Mouse (Mus musculus) embryonic facial prominence, embryonic 13.5 days (tissue): ENCODE measurements at regions not wholly inside any gene's neighbourhood (a gene's known extent, or its start where the extent isn't known, plus 50 kb on each side); places are given as distances from the start of the nearest gene placed in this dataset.

Experiments used
- ATAC-seq: fragments of 200-750 bp; cut with Nextera tagmentation; 2 replicates; pipeline ENCODE4 v1.8.0; 2017; ENCODE audit warnings: low read depth; ENCODE audit not compliant: insufficient number of reproducible peaks, insufficient read depth, low FRiP score, low TSS enrichment
- H3K27ac ChIP-seq: fragments of 300-500 bp; sonication (generic); 2 replicates; pipeline ENCODE4 v1.5.1; 2015; ENCODE audit warnings: moderate library complexity, mild to moderate bottlenecking, inconsistent platforms
- H3K27me3 ChIP-seq: fragments of 300-500 bp; sonication (generic); 2 replicates; pipeline ENCODE4 v1.6.1; 2015; ENCODE audit warnings: mild to moderate bottlenecking, inconsistent platforms
- H3K36me3 ChIP-seq: fragments of 300-500 bp; sonication (generic); 2 replicates; pipeline ENCODE4 v1.6.1; 2015; ENCODE audit warnings: mild to moderate bottlenecking, inconsistent platforms
- H3K4me1 ChIP-seq: fragments of 300-500 bp; sonication (generic); 2 replicates; pipeline ENCODE4 v1.6.1; 2015; ENCODE audit warnings: inconsistent platforms
- H3K4me2 ChIP-seq: fragments of 300-500 bp; sonication (generic); 2 replicates; pipeline ENCODE4 v1.6.1; 2015; ENCODE audit warnings: moderate library complexity, mild to moderate bottlenecking, inconsistent platforms
- H3K4me3 ChIP-seq: fragments of 300-500 bp; sonication (generic); 2 replicates; pipeline ENCODE4 v1.5.1; 2015; ENCODE audit warnings: mild to moderate bottlenecking, inconsistent platforms
- H3K9ac ChIP-seq: fragments of 300-500 bp; sonication (generic); 2 replicates; pipeline ENCODE4 v1.6.1; 2015; ENCODE audit warnings: mild to moderate bottlenecking, inconsistent platforms
- H3K9me3 ChIP-seq: fragments of 300-500 bp; sonication (generic); 2 replicates; pipeline ENCODE4 v1.6.1; 2016; ENCODE audit warnings: inconsistent platforms
- WGBS: fragments of 180-500 bp; shearing (Covaris S2); methylation state at CpG from one replicate; pipeline ENCODE4 v1.1.7; 2015; ENCODE audit warnings: mixed read lengths; 5-methylcytosine and 5-hydroxymethylcytosine counted together

DNA sequence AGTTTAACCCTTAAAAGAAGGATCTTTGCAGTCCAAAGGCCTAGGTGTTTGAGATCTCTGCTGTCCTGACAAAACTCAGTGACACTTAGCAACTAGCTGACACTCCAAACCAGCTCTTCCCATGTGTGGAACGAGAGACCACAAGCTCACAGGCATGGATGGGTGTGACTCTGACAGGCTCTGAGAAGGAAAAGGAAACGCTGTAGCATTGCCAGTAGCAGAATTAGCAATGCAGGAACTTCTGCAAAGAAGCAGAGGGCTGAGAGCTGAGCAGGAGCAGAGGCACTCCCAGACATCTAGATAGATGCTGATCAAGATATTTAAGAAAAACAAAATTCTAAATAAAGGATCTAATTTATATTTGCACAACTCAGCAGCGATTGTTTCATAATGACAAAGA, 218.9 kb upstream of the Ercc4 start:
- H3K27me3 ChIP-seq: no peaks in the 10 kb centered on the region
- no peak overlapping the region for H3K9ac ChIP-seq
- H3K4me2 ChIP-seq: no peak overlapping the region
- WGBS: 75% methylated on average over 3 of the region's 3 CpGs
- H3K4me1 ChIP-seq: peaks cover 10% of the 10 kb centered on the region
- ATAC-seq: no peak
- H3K4me3 ChIP-seq: no peak overlapping the region
- no peak overlapping the region for H3K27ac ChIP-seq
- no peaks in the 10 kb centered on the region for H3K36me3 ChIP-seq
- no peaks in the 10 kb centered on the region for H3K9me3 ChIP-seq

DNA sequence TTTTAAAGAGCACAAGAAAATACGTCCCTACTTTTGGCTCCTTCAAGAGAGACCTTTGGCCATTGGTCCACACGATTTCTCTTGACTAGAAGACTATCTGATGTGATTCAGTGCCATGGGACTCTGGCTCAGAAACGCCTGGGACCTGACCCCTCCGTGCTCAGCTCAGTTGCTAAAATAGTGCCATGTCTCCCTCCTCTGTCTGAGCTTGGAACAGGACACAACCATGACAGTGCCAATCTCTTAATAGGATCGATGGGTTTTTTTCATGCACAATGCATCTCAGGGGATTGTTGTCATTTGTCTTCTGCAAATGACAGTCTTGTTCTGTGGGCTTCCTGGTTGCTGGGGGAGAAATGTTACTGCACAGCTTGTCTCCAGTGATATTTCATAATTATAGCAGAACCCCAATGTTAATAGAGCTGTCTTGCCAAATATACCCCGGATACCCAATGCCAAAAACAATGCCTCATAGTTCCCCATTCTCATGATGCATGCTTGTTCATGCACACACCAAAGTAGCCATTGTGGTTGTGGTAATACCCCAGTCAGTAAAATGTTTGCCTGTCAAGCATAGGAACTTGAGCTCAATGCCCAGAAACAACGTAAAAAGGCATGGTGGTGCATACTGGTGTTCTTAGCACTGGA, 216.7 kb upstream of the Ercc4 start:
- WGBS: 81% methylated on average over 7 of the region's 7 CpGs
- no peak overlapping the region for H3K27ac ChIP-seq
- H3K4me3 ChIP-seq: no peak overlapping the region
- H3K4me2 ChIP-seq: no peak overlapping the region
- ATAC-seq: no peak
- H3K27me3 ChIP-seq: no peaks in the 10 kb centered on the region
- H3K4me1 ChIP-seq: no peaks in the 10 kb centered on the region; the same call in 1 of the 2 replicates
- H3K36me3 ChIP-seq: no peaks in the 10 kb centered on the region
- H3K9me3 ChIP-seq: no peaks in the 10 kb centered on the region
- no peak overlapping the region for H3K9ac ChIP-seq

DNA sequence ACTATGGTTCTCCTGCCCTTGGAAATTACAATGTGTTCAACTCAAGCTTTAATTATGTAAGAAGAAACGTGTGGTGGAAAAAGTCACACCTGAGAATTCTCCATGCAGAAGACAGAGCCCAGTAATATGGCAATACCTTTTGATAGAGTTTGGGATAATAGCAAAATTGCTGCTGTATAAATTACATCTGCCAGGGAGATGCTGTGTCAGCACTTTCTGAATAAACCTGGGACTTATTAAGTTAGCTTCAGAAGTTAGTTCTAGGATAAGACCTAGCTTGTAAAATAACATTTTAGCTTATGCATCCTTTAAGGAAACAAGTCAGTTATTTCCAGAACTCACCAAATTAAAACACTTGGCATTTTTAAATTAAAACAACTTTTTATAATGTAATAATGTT, 212.2 kb upstream of the Ercc4 start:
- H3K9ac ChIP-seq: no peak overlapping the region
- H3K4me2 ChIP-seq: no peak overlapping the region
- H3K4me1 ChIP-seq: no peaks in the 10 kb centered on the region
- no peaks in the 10 kb centered on the region for H3K27me3 ChIP-seq
- WGBS: 58% methylated on average over 1 of the region's 1 CpGs
- H3K4me3 ChIP-seq: no peak overlapping the region
- ATAC-seq: no peak
- H3K9me3 ChIP-seq: peaks cover 3% of the 10 kb centered on the region; the same call in 1 of the 2 replicates
- H3K36me3 ChIP-seq: no peaks in the 10 kb centered on the region
- no peak overlapping the region for H3K27ac ChIP-seq

DNA sequence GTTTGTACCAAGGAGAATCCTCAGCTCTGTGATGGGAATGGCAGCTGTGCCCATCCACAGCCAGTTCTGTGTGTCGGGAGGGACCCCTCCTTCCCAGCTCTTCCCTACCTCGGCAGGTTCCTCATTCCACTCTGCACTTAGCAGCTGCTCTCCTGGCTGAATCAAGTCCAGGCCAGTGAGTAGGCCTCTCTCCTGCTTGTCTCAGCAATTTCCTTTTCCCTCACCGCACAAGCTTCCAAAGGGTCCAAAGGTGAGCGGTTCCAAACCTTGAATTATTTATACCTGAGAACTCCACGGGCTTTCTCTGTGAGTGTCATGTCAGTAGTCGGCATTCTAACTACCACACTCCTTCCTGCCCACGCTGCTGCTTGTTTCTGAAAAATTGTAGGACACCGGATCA, 208.8 kb upstream of the Ercc4 start:
- peaks cover 3% of the 10 kb centered on the region; the same call in 1 of the 2 replicates for H3K9me3 ChIP-seq
- no peak overlapping the region for H3K4me3 ChIP-seq
- no peaks in the 10 kb centered on the region for H3K36me3 ChIP-seq
- H3K27me3 ChIP-seq: no peaks in the 10 kb centered on the region
- WGBS: 75% methylated on average over 8 of the region's 8 CpGs
- H3K4me1 ChIP-seq: no peaks in the 10 kb centered on the region
- no peak overlapping the region for H3K9ac ChIP-seq
- H3K4me2 ChIP-seq: no peak overlapping the region
- no peak for ATAC-seq
- H3K27ac ChIP-seq: no peak overlapping the region

DNA sequence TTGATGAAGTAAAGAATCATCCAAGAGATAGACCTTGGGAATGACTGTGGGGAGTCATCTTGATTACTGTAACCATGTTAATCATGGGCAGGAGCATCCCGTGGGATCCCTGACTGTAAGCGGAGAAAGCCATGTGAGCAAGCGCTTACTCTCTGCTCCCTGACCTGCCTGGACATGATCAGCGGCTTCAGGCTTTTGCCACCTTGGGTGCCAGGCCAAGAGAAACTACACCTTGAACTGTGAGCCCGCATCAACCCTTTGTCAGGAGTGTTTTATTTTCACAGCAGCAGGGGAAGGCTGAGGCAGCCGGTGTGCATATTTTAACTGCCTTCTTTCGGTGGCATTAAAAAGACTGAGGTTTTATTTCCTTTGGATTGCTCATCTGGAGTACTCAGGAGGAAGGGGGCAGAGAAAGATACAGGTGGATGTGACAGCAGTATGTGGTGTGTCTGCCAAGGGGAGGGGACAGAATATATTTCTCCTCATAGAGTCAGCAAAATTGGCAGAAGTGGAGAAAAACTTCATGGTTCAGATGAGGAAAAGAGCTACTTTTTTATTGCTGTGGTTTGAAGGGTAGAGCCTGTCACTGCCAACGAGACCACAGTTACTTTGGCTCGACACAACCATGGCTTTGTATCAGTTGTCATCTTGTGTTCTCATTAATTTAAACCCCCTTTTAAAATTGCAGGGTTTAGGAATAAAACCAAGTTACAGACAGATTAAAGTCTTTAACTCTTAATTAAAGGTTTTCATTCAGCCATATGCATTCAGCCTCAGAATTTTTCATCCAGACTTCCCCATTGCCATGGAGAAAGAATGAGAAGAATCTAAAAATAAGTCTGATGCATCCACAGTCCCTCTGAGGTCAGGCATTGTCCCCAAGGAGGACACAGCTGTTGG, 208.1 kb upstream of the Ercc4 start:
- 74% methylated on average over 9 of the region's 9 CpGs for WGBS
- Histone ChIP-seq H3K9ac (no peak overlapping the region), H3K4me2 (no peak overlapping the region), H3K4me3 (no peak overlapping the region), H3K36me3 (no peaks in the 10 kb centered on the region), H3K27me3 (no peaks in the 10 kb centered on the region), H3K27ac (no peak overlapping the region), H3K4me1 (no peaks in the 10 kb centered on the region), H3K9me3 (peaks cover 3% of the 10 kb centered on the region; the same call in 1 of the 2 replicates)
- ATAC-seq: no peak

DNA sequence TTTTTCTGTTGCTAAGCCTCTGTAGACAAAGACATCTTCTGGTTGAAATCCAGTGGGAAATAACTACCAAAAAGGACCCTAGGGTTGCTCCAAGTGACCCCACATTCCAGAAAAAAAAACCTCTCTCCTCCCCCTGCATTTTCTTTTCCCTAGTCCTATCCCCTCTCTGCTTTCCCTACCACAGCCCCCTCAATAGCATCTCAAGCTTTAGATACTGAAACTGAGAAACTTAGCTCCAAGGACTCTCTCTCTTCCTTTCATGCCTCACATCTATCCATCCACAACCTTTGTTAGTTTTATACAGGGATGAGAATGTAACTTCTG, 207.5 kb upstream of the Ercc4 start:
- no peak overlapping the region for H3K4me2 ChIP-seq
- no peaks in the 10 kb centered on the region for H3K4me1 ChIP-seq
- no peak overlapping the region for H3K4me3 ChIP-seq
- H3K9me3 ChIP-seq: peaks cover 3% of the 10 kb centered on the region; the same call in 1 of the 2 replicates
- no peak overlapping the region for H3K27ac ChIP-seq
- ATAC-seq: no peak
- H3K27me3 ChIP-seq: no peaks in the 10 kb centered on the region
- no peak overlapping the region for H3K9ac ChIP-seq
- H3K36me3 ChIP-seq: no peaks in the 10 kb centered on the region

GRCm38 (mm10) chr16:12903161-12903560, 206.3 kb upstream of the Ercc4 start:
- Histone ChIP-seq H3K4me1 (no peaks in the 10 kb centered on the region), H3K27me3 (no peaks in the 10 kb centered on the region), H3K4me2 (no peak overlapping the region), H3K9me3 (peaks cover 3% of the 10 kb centered on the region; the same call in 1 of the 2 replicates), H3K9ac (no peak overlapping the region), H3K4me3 (no peak overlapping the region), H3K36me3 (no peaks in the 10 kb centered on the region), H3K27ac (no peak overlapping the region)
- no peak for ATAC-seq
- 92% methylated on average over 2 of the region's 2 CpGs for WGBS

- WGBS: 58% methylated on average over 1 of the region's 1 CpGs
Observed at GRCm38 (mm10) chr16:12904937-12905336, 204.5 kb upstream of the Ercc4 start.

DNA sequence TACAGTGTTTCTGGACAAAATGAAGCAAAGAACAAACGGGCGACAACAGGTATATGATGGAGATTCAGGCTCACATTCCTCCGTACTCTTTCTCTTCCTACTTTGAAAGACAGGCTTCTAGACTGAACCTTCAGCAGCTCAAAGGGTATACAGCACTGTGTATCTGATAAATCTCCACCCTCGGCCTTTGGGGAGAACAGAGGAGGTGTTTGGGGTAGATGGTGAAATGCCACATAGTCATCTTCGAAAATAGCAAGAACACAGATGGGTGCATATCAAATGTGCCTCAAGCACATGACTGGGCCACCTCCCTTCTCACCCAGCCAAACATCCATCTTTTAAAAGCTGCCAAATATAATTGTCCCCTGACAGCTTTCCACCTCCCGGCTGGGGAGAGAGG, 184.8 kb upstream of the Ercc4 start:
- 92% methylated on average over 6 of the region's 6 CpGs for WGBS
- no peak for ATAC-seq

More at GRCm38 (mm10) chr16:12904937-12905336, 204.5 kb upstream of the Ercc4 start:
- H3K9ac ChIP-seq: no peak overlapping the region
- no peak overlapping the region for H3K4me3 ChIP-seq
- no peak overlapping the region for H3K27ac ChIP-seq
- ATAC-seq: no peak
- H3K4me2 ChIP-seq: no peak overlapping the region
- no peaks in the 10 kb centered on the region for H3K9me3 ChIP-seq
- no peaks in the 10 kb centered on the region for H3K4me1 ChIP-seq
- no peaks in the 10 kb centered on the region for H3K36me3 ChIP-seq
- H3K27me3 ChIP-seq: no peaks in the 10 kb centered on the region

GRCm38 (mm10) chr16:12925931-12926330, 183.6 kb upstream of the Ercc4 start:
- Histone ChIP-seq H3K9ac (no peak overlapping the region), H3K36me3 (no peaks in the 10 kb centered on the region), H3K4me3 (no peak overlapping the region), H3K27me3 (no peaks in the 10 kb centered on the region), H3K27ac (no peak overlapping the region), H3K9me3 (no peaks in the 10 kb centered on the region), H3K4me1 (peaks cover 5% of the 10 kb centered on the region; the same call in 1 of the 2 replicates), H3K4me2 (no peak overlapping the region)
- ATAC-seq: no peak
- WGBS: 55% methylated on average over 9 of the region's 9 CpGs

More for the DNA sequence above, 184.8 kb upstream of the Ercc4 start:
- Histone ChIP-seq H3K27ac (no peak overlapping the region), H3K4me2 (no peak overlapping the region), H3K9me3 (no peaks in the 10 kb centered on the region), H3K36me3 (no peaks in the 10 kb centered on the region), H3K4me3 (no peak overlapping the region), H3K9ac (no peak overlapping the region), H3K27me3 (no peaks in the 10 kb centered on the region), H3K4me1 (peaks cover 5% of the 10 kb centered on the region; the same call in 1 of the 2 replicates)

DNA sequence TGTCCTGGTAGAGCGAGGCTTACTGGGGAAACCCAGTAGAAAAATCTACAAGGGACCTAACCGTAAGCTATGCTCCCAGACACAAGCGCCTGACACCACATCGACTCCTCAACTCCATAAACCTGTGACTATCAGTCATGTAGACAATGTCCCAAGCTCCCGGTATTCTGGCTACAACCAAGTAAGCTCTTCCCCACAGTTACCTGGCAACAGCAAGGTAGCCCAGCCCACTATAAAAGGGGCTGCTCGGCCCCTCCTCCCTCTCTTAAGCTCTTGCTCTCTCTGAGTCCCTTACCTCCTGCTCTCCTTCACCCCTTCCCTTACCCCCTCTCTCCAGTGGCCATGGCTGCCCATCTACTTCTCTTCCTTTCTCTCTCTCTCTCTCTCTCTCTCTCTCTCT, 178.4 kb upstream of the Ercc4 start:
- no peak overlapping the region for H3K27ac ChIP-seq
- H3K27me3 ChIP-seq: no peaks in the 10 kb centered on the region
- WGBS: 78% methylated on average over 6 of the region's 6 CpGs
- no peaks in the 10 kb centered on the region for H3K4me1 ChIP-seq
- no peak overlapping the region for H3K4me3 ChIP-seq
- H3K9ac ChIP-seq: no peak overlapping the region
- H3K4me2 ChIP-seq: no peak overlapping the region
- H3K36me3 ChIP-seq: no peaks in the 10 kb centered on the region
- ATAC-seq: no peak
- no peaks in the 10 kb centered on the region for H3K9me3 ChIP-seq

DNA sequence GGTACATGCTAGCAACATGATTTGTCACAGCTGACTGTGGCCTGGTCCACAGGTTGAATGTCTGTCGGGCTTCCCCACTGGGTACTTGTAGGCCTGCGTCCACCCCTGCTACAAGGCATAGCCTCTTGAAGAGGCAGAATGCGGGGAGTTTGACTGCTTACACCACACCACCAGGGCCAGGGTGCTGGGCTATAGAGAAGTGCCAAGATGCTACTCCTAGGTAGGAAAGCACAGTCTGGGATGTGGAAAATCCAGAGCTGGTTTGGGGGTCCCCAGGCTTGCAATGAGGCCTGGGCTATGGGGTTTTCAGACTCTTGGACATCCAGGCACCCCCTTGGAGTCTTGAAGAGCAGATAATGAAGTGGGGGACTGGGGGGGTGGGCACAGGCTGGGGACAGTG, 176.5 kb upstream of the Ercc4 start:
- H3K27me3 ChIP-seq: no peaks in the 10 kb centered on the region
- WGBS: 95% methylated on average over 3 of the region's 3 CpGs
- H3K4me2 ChIP-seq: no peak overlapping the region
- no peak overlapping the region for H3K27ac ChIP-seq
- H3K36me3 ChIP-seq: no peaks in the 10 kb centered on the region
- no peak for ATAC-seq
- H3K4me3 ChIP-seq: no peak overlapping the region
- no peaks in the 10 kb centered on the region for H3K9me3 ChIP-seq
- H3K4me1 ChIP-seq: no peaks in the 10 kb centered on the region
- H3K9ac ChIP-seq: no peak overlapping the region
